Mouse (Mus musculus) olfactory bulb, adult 2 months (tissue): ENCODE results near the gene Pxn.

Experiments used
- CTCF ChIP-seq: fragments of 200-500 bp; IDR thresholded peaks from 2 replicates; pipeline ENCODE4 v1.5.1; 2012; ENCODE audit warnings: low read depth, mild to moderate bottlenecking, low read length, moderate library complexity; ENCODE audit not compliant: insufficient read depth
- POLR2A ChIP-seq: fragments of 200-500 bp; IDR thresholded peaks from 2 replicates; pipeline ENCODE4 v1.6.1; 2012; ENCODE audit warnings: mild to moderate bottlenecking, low read depth, low read length, moderate library complexity; ENCODE audit not compliant: insufficient read depth

GRCm38 (mm10) chr5:115528128-115528527 is 21.7 kb downstream of the Pxn start:
- TF ChIP-seq POLR2A (no peak), CTCF (no peak)
